Mouse (Mus musculus): ENCODE data around the gene Fchsd2. TPM values are rescaled to one million over a fixed set of nuclear protein-coding genes. Genes with fewer than 3 reads are reported as not detected.

Fchsd2 gene
- polyA plus RNA-seq, 1 experiment from 2014 or later: 35.5 TPM

- Histone ChIP-seq H3K9ac (ENCODE audit: low read depth, low read length) (no peak overlapping the region), H3K27ac (ENCODE audit: low read depth, low read length) (no peak overlapping the region), H3K36me3 (ENCODE audit: control insufficient read depth, insufficient read depth, low read length) (peaks cover 10% of the 10 kb centered on the region; the same call in 1 of the 2 replicates), H3K4me1 (ENCODE audit: control insufficient read depth, insufficient read depth, low read length) (peaks cover 10% of the 10 kb centered on the region), H3K4me2 (replicated peaks; ENCODE audit: low read depth, low read length) (no peak overlapping the region), H3K4me3 (ENCODE audit: low read length) (no peak overlapping the region), H3K9me3 (ENCODE audit: control insufficient read depth, low read length) (no peaks in the 10 kb centered on the region), H3K27me3 (ENCODE audit: control insufficient read depth, insufficient read depth, low read length) (no peaks in the 10 kb centered on the region)
- WGBS: 57% methylated on average over 2 of the region's 2 CpGs
- ATAC-seq (ENCODE audit: low FRiP score, low TSS enrichment): no peak
These were observed 14.0 kb downstream of the Fchsd2 start for GRCm38 (mm10) chr7:101106666-101107065.

- Histone ChIP-seq H3K27ac (ENCODE audit: low read depth, low read length) (peak overlapping the region; percentile 99; the same call in 1 of the 2 replicates), H3K36me3 (ENCODE audit: control insufficient read depth, insufficient read depth, low read length) (peaks cover 10% of the 10 kb centered on the region; the same call in 1 of the 2 replicates), H3K4me1 (ENCODE audit: control insufficient read depth, insufficient read depth, low read length) (peaks cover 10% of the 10 kb centered on the region), H3K4me2 (replicated peaks; ENCODE audit: low read depth, low read length) (peak overlapping the region; percentile 74), H3K9me3 (ENCODE audit: control insufficient read depth, low read length) (no peaks in the 10 kb centered on the region), H3K27me3 (ENCODE audit: control insufficient read depth, insufficient read depth, low read length) (no peaks in the 10 kb centered on the region), H3K4me3 (ENCODE audit: low read length) (peak overlapping the region; percentile 91), H3K9ac (ENCODE audit: low read depth, low read length) (peak overlapping the region; percentile 92; the same call in 1 of the 2 replicates)
- ATAC-seq (ENCODE audit: low FRiP score, low TSS enrichment): no peak
- WGBS: 32% methylated on average over 5 of the region's 5 CpGs
These were observed 14.6 kb downstream of the Fchsd2 start for GRCm38 (mm10) chr7:101107073-101107810.

- Histone ChIP-seq H3K4me3 (ENCODE audit: low read length) (peak overlapping the region; percentile 91), H3K27ac (ENCODE audit: low read depth, low read length) (peak overlapping the region; percentile 99), H3K4me1 (ENCODE audit: control insufficient read depth, insufficient read depth, low read length) (peaks cover 10% of the 10 kb centered on the region), H3K9ac (ENCODE audit: low read depth, low read length) (peak overlapping the region; percentile 92), H3K27me3 (ENCODE audit: control insufficient read depth, insufficient read depth, low read length) (no peaks in the 10 kb centered on the region), H3K4me2 (replicated peaks; ENCODE audit: low read depth, low read length) (peak overlapping the region; percentile 74), H3K9me3 (ENCODE audit: control insufficient read depth, low read length) (no peaks in the 10 kb centered on the region), H3K36me3 (ENCODE audit: control insufficient read depth, insufficient read depth, low read length) (peaks cover 10% of the 10 kb centered on the region; the same call in 1 of the 2 replicates)
- ATAC-seq (ENCODE audit: low FRiP score, low TSS enrichment): peak; percentile 97
- under 1% methylated on average over 62 of the region's 75 CpGs for WGBS
These were observed 15.4 kb downstream of the Fchsd2 start for GRCm38 (mm10) chr7:101107968-101108652.

- WGBS: 0% methylated on average over 26 of the region's 35 CpGs
- Histone ChIP-seq H3K27me3 (ENCODE audit: control insufficient read depth, insufficient read depth, low read length) (no peaks in the 10 kb centered on the region), H3K4me2 (replicated peaks; ENCODE audit: low read depth, low read length) (peak overlapping the region; percentile 74), H3K9ac (ENCODE audit: low read depth, low read length) (peak overlapping the region; percentile 92), H3K36me3 (ENCODE audit: control insufficient read depth, insufficient read depth, low read length) (peaks cover 14% of the 10 kb centered on the region), H3K9me3 (ENCODE audit: control insufficient read depth, low read length) (no peaks in the 10 kb centered on the region), H3K27ac (ENCODE audit: low read depth, low read length) (peak overlapping the region; percentile 99), H3K4me3 (ENCODE audit: low read length) (peak overlapping the region; percentile 91), H3K4me1 (ENCODE audit: control insufficient read depth, insufficient read depth, low read length) (peaks cover 10% of the 10 kb centered on the region)
- peak; percentile 85; the same call in 1 of the 2 replicates for ATAC-seq (ENCODE audit: low FRiP score, low TSS enrichment)
These were observed 16.0 kb downstream of the Fchsd2 start for GRCm38 (mm10) chr7:101108653-101109005.

GRCm38 (mm10) chr7:101109006-101109855, 16.6 kb downstream of the Fchsd2 start:
- peak overlapping the region; percentile 74 for H3K4me2 ChIP-seq (replicated peaks; ENCODE audit: low read depth, low read length)
- peak; percentile 20 for ATAC-seq (ENCODE audit: low FRiP score, low TSS enrichment)

GRCm38 (mm10) chr7:101109856-101110350, 17.2 kb downstream of the Fchsd2 start:
- Histone ChIP-seq H3K36me3 (ENCODE audit: control insufficient read depth, insufficient read depth, low read length) (peaks cover 24% of the 10 kb centered on the region), H3K9ac (ENCODE audit: low read depth, low read length) (peak overlapping the region; percentile 92), H3K27ac (ENCODE audit: low read depth, low read length) (peak overlapping the region; percentile 99; the same call in 1 of the 2 replicates), H3K4me1 (ENCODE audit: control insufficient read depth, insufficient read depth, low read length) (peaks cover 10% of the 10 kb centered on the region), H3K4me2 (replicated peaks; ENCODE audit: low read depth, low read length) (peak overlapping the region; percentile 74), H3K27me3 (ENCODE audit: control insufficient read depth, insufficient read depth, low read length) (no peaks in the 10 kb centered on the region), H3K9me3 (ENCODE audit: control insufficient read depth, low read length) (no peaks in the 10 kb centered on the region), H3K4me3 (ENCODE audit: low read length) (peak overlapping the region; percentile 91)
- no peak for ATAC-seq (ENCODE audit: low FRiP score, low TSS enrichment)
- 13% methylated on average over 8 of the region's 8 CpGs for WGBS

More at GRCm38 (mm10) chr7:101109006-101109855, 16.6 kb downstream of the Fchsd2 start:
- Histone ChIP-seq H3K27me3 (ENCODE audit: control insufficient read depth, insufficient read depth, low read length) (no peaks in the 10 kb centered on the region), H3K4me1 (ENCODE audit: control insufficient read depth, insufficient read depth, low read length) (peaks cover 10% of the 10 kb centered on the region), H3K27ac (ENCODE audit: low read depth, low read length) (peak overlapping the region; percentile 99), H3K4me3 (ENCODE audit: low read length) (peak overlapping the region; percentile 91), H3K9me3 (ENCODE audit: control insufficient read depth, low read length) (no peaks in the 10 kb centered on the region), H3K9ac (ENCODE audit: low read depth, low read length) (peak overlapping the region; percentile 92), H3K36me3 (ENCODE audit: control insufficient read depth, insufficient read depth, low read length) (peaks cover 20% of the 10 kb centered on the region)
- under 1% methylated on average over 45 of the region's 47 CpGs for WGBS

GRCm38 (mm10) chr7:101113410-101113809, 20.7 kb downstream of the Fchsd2 start:
- no peak overlapping the region for H3K4me3 ChIP-seq (ENCODE audit: low read length)
- H3K27ac ChIP-seq (ENCODE audit: low read depth, low read length): no peak overlapping the region
- 0 out of 2 replicates have a peak, but pooled peaks cover 4% of the 10 kb centered on the region for H3K4me1 ChIP-seq (ENCODE audit: control insufficient read depth, insufficient read depth, low read length)
- no peaks in the 10 kb centered on the region for H3K9me3 ChIP-seq (ENCODE audit: control insufficient read depth, low read length)
- H3K36me3 ChIP-seq (ENCODE audit: control insufficient read depth, insufficient read depth, low read length): peaks cover 53% of the 10 kb centered on the region
- H3K4me2 ChIP-seq (replicated peaks; ENCODE audit: low read depth, low read length): no peak overlapping the region
- H3K9ac ChIP-seq (ENCODE audit: low read depth, low read length): no peak overlapping the region
- WGBS: 84% methylated on average over 3 of the region's 3 CpGs
- H3K27me3 ChIP-seq (ENCODE audit: control insufficient read depth, insufficient read depth, low read length): no peaks in the 10 kb centered on the region
- no peak for ATAC-seq (ENCODE audit: low FRiP score, low TSS enrichment)

- no peak overlapping the region for H3K27ac ChIP-seq (ENCODE audit: low read depth, low read length)
- WGBS: 93% methylated on average over 1 of the region's 1 CpGs
- H3K27me3 ChIP-seq (ENCODE audit: control insufficient read depth, insufficient read depth, low read length): no peaks in the 10 kb centered on the region
- H3K4me1 ChIP-seq (ENCODE audit: control insufficient read depth, insufficient read depth, low read length): 0 out of 2 replicates have a peak, but pooled peaks cover 4% of the 10 kb centered on the region
- H3K4me2 ChIP-seq (replicated peaks; ENCODE audit: low read depth, low read length): no peak overlapping the region
- H3K9ac ChIP-seq (ENCODE audit: low read depth, low read length): no peak overlapping the region
- no peak overlapping the region for H3K4me3 ChIP-seq (ENCODE audit: low read length)
- H3K36me3 ChIP-seq (ENCODE audit: control insufficient read depth, insufficient read depth, low read length): peaks cover 56% of the 10 kb centered on the region
- H3K9me3 ChIP-seq (ENCODE audit: control insufficient read depth, low read length): no peaks in the 10 kb centered on the region
- ATAC-seq (ENCODE audit: low FRiP score, low TSS enrichment): no peak
These were observed 21.7 kb downstream of the Fchsd2 start for GRCm38 (mm10) chr7:101114328-101114727.

Measured in kidney, embryonic 14.5 days (tissue).